Mouse (Mus musculus): ENCODE measurements around the gene Plet1. TPM values are rescaled to one million over a fixed set of nuclear protein-coding genes. Genes with fewer than 3 reads are reported as not detected.

Plet1 gene
- polyA plus RNA-seq, 1 experiment from 2014 or later, result 0.16 TPM

- no peak overlapping the region for H3K4me2 ChIP-seq
- no peaks in the 10 kb centered on the region for H3K9me3 ChIP-seq
- WGBS, result 90% methylated on average over 7 of the region's 7 CpGs
- no peak overlapping the region for H3K27ac ChIP-seq
- ATAC-seq (ENCODE audit: insufficient number of reproducible peaks, insufficient read depth, low FRiP score, low TSS enrichment, low read depth), result no peak
- H3K36me3 ChIP-seq, result no peaks in the 10 kb centered on the region
- H3K4me1 ChIP-seq (replicated peaks), result no peaks in the 10 kb centered on the region
- no peak overlapping the region for H3K4me3 ChIP-seq (replicated peaks)
- no peaks in the 10 kb centered on the region for H3K27me3 ChIP-seq
- no peak overlapping the region for H3K9ac ChIP-seq (replicated peaks)
Measured at GRCm38 (mm10) chr9:50507570-50507969, 13.2 kb downstream of the Plet1 start.

GRCm38 (mm10) chr9:50515462-50515861 is 21.1 kb downstream of the Plet1 start:
- 89% methylated on average over 5 of the region's 5 CpGs for whole genome bisulfite sequencing
- H3K27me3 ChIP-seq, result no peaks in the 10 kb centered on the region

GRCm38 (mm10) chr9:50518781-50519180 is 24.5 kb downstream of the Plet1 start:
- H3K9me3 ChIP-seq, result no peaks in the 10 kb centered on the region
- no peak for ATAC-seq (ENCODE audit: insufficient number of reproducible peaks, insufficient read depth, low FRiP score, low TSS enrichment, low read depth)
- WGBS, result 11% methylated on average over 2 of the region's 2 CpGs
- no peaks in the 10 kb centered on the region for H3K27me3 ChIP-seq
- no peak overlapping the region for H3K4me2 ChIP-seq
- no peak overlapping the region for H3K9ac ChIP-seq (replicated peaks)
- no peaks in the 10 kb centered on the region for H3K4me1 ChIP-seq (replicated peaks)
- H3K4me3 ChIP-seq (replicated peaks), result no peak overlapping the region
- H3K27ac ChIP-seq, result no peak overlapping the region
- H3K36me3 ChIP-seq, result peaks cover 13% of the 10 kb centered on the region; the same call in 1 of the 2 replicates

More at GRCm38 (mm10) chr9:50515462-50515861, 21.1 kb downstream of the Plet1 start:
- Histone ChIP-seq H3K27ac (no peak overlapping the region), H3K4me2 (no peak overlapping the region), H3K9ac (replicated peaks) (no peak overlapping the region), H3K4me1 (replicated peaks) (no peaks in the 10 kb centered on the region), H3K4me3 (replicated peaks) (no peak overlapping the region), H3K9me3 (no peaks in the 10 kb centered on the region), H3K36me3 (0 out of 2 replicates have a peak, but pooled peaks cover 1% of the 10 kb centered on the region)
- ATAC-seq (ENCODE audit: insufficient number of reproducible peaks, insufficient read depth, low FRiP score, low TSS enrichment, low read depth), result no peak

- no peak for ATAC-seq (ENCODE audit: insufficient number of reproducible peaks, insufficient read depth, low FRiP score, low TSS enrichment, low read depth)
- Histone ChIP-seq H3K4me2 (no peak overlapping the region), H3K9me3 (no peaks in the 10 kb centered on the region), H3K27me3 (no peaks in the 10 kb centered on the region), H3K36me3 (peaks cover 13% of the 10 kb centered on the region; the same call in 1 of the 2 replicates), H3K4me1 (replicated peaks) (no peaks in the 10 kb centered on the region), H3K4me3 (replicated peaks) (no peak overlapping the region), H3K27ac (no peak overlapping the region), H3K9ac (replicated peaks) (no peak overlapping the region)
- 87% methylated on average over 6 of the region's 6 CpGs for WGBS
Measured at GRCm38 (mm10) chr9:50520748-50521147, 26.4 kb downstream of the Plet1 start.

- Histone ChIP-seq H3K4me2 (no peak overlapping the region), H3K27ac (no peak overlapping the region), H3K36me3 (peaks cover 13% of the 10 kb centered on the region; the same call in 1 of the 2 replicates), H3K27me3 (no peaks in the 10 kb centered on the region), H3K4me3 (replicated peaks) (no peak overlapping the region), H3K9me3 (no peaks in the 10 kb centered on the region), H3K4me1 (replicated peaks) (no peaks in the 10 kb centered on the region), H3K9ac (replicated peaks) (no peak overlapping the region)
- no peak for ATAC-seq (ENCODE audit: insufficient number of reproducible peaks, insufficient read depth, low FRiP score, low TSS enrichment, low read depth)
- WGBS, result 60% methylated on average over 2 of the region's 2 CpGs
Measured at GRCm38 (mm10) chr9:50521562-50521961, 27.2 kb downstream of the Plet1 start.

GRCm38 (mm10) chr9:50522574-50522973 is 28.2 kb downstream of the Plet1 start:
- no peaks in the 10 kb centered on the region for H3K9me3 ChIP-seq
- no peak overlapping the region for H3K9ac ChIP-seq (replicated peaks)
- peaks cover 2% of the 10 kb centered on the region; the same call in 1 of the 2 replicates for H3K4me1 ChIP-seq (replicated peaks)
- peaks cover 13% of the 10 kb centered on the region; the same call in 1 of the 2 replicates for H3K36me3 ChIP-seq
- H3K4me3 ChIP-seq (replicated peaks), result no peak overlapping the region
- no peak overlapping the region for H3K27ac ChIP-seq
- no peaks in the 10 kb centered on the region for H3K27me3 ChIP-seq
- no peak overlapping the region for H3K4me2 ChIP-seq
- 79% methylated on average over 5 of the region's 5 CpGs for WGBS
- no peak for ATAC-seq (ENCODE audit: insufficient number of reproducible peaks, insufficient read depth, low FRiP score, low TSS enrichment, low read depth)

- no peaks in the 10 kb centered on the region for H3K27me3 ChIP-seq
- H3K4me3 ChIP-seq (replicated peaks), result no peak overlapping the region
- peaks cover 7% of the 10 kb centered on the region for H3K4me1 ChIP-seq (replicated peaks)
- no peak overlapping the region for H3K4me2 ChIP-seq
- peaks cover 13% of the 10 kb centered on the region; the same call in 1 of the 2 replicates for H3K36me3 ChIP-seq
- H3K9me3 ChIP-seq, result no peaks in the 10 kb centered on the region
- no peak for ATAC-seq (ENCODE audit: insufficient number of reproducible peaks, insufficient read depth, low FRiP score, low TSS enrichment, low read depth)
- WGBS, result 87% methylated on average over 5 of the region's 5 CpGs
- H3K9ac ChIP-seq (replicated peaks), result no peak overlapping the region; the same call in 1 of the 2 replicates
- H3K27ac ChIP-seq, result no peak overlapping the region
Measured at GRCm38 (mm10) chr9:50524936-50525335, 30.6 kb downstream of the Plet1 start.

GRCm38 (mm10) chr9:50525585-50525984 is 31.3 kb downstream of the Plet1 start:
- no peaks in the 10 kb centered on the region for H3K27me3 ChIP-seq
- no peak overlapping the region for H3K9ac ChIP-seq (replicated peaks)
- no peak overlapping the region for H3K4me2 ChIP-seq
- peaks cover 7% of the 10 kb centered on the region for H3K4me1 ChIP-seq (replicated peaks)
- H3K9me3 ChIP-seq, result no peaks in the 10 kb centered on the region
- WGBS, result 68% methylated on average over 5 of the region's 5 CpGs
- H3K4me3 ChIP-seq (replicated peaks), result no peak overlapping the region
- no peak overlapping the region for H3K27ac ChIP-seq
- ATAC-seq (ENCODE audit: insufficient number of reproducible peaks, insufficient read depth, low FRiP score, low TSS enrichment, low read depth), result no peak
- peaks cover 11% of the 10 kb centered on the region; the same call in 1 of the 2 replicates for H3K36me3 ChIP-seq

GRCm38 (mm10) chr9:50527860-50528259 is 33.5 kb downstream of the Plet1 start:
- WGBS, result 47% methylated on average over 7 of the region's 7 CpGs

GRCm38 (mm10) chr9:50528293-50528892 is 34.1 kb downstream of the Plet1 start, which contains the start of gene Pts:
Gene Pts, minus strand, starts transcription at chr9:50528724.
- under 1% methylated on average over 54 of the region's 54 CpGs for WGBS
- peak within 1 kb of the TSS; percentile 66; the same call in 1 of the 2 replicates for H3K27ac ChIP-seq

More at GRCm38 (mm10) chr9:50527860-50528259, 33.5 kb downstream of the Plet1 start:
- Histone ChIP-seq H3K4me3 (replicated peaks) (peak overlapping the region; percentile 71), H3K27me3 (no peaks in the 10 kb centered on the region), H3K36me3 (no peaks in the 10 kb centered on the region), H3K4me1 (replicated peaks) (peaks cover 7% of the 10 kb centered on the region), H3K9ac (replicated peaks) (peak overlapping the region; percentile 42; the same call in 1 of the 2 replicates), H3K27ac (no peak overlapping the region), H3K4me2 (peak overlapping the region; percentile 62), H3K9me3 (no peaks in the 10 kb centered on the region)
- no peak for ATAC-seq (ENCODE audit: insufficient number of reproducible peaks, insufficient read depth, low FRiP score, low TSS enrichment, low read depth)

GRCm38 (mm10) chr9:50530890-50531289 is 36.6 kb downstream of the Plet1 start:
- peaks cover 7% of the 10 kb centered on the region for H3K4me1 ChIP-seq (replicated peaks)
- WGBS, result 33% methylated on average over 2 of the region's 2 CpGs
- no peak overlapping the region for H3K4me2 ChIP-seq
- H3K27me3 ChIP-seq, result no peaks in the 10 kb centered on the region
- H3K9me3 ChIP-seq, result no peaks in the 10 kb centered on the region
- no peak overlapping the region for H3K27ac ChIP-seq
- no peaks in the 10 kb centered on the region for H3K36me3 ChIP-seq
- no peak overlapping the region for H3K4me3 ChIP-seq (replicated peaks)
- ATAC-seq (ENCODE audit: insufficient number of reproducible peaks, insufficient read depth, low FRiP score, low TSS enrichment, low read depth), result no peak
- H3K9ac ChIP-seq (replicated peaks), result no peak overlapping the region

More at GRCm38 (mm10) chr9:50528293-50528892, 34.1 kb downstream of the Plet1 start, which contains the start of gene Pts:
- peak; percentile 92 for ATAC-seq (ENCODE audit: insufficient number of reproducible peaks, insufficient read depth, low FRiP score, low TSS enrichment, low read depth)
- Histone ChIP-seq H3K4me3 (replicated peaks) (peak within 1 kb of the TSS; percentile 71), H3K4me1 (replicated peaks) (peaks cover 7% of the 10 kb centered on the region), H3K36me3 (no peaks in the 10 kb centered on the region), H3K9ac (replicated peaks) (peak within 1 kb of the TSS; percentile 60), H3K27me3 (no peaks in the 10 kb centered on the region), H3K9me3 (no peaks in the 10 kb centered on the region), H3K4me2 (peak within 1 kb of the TSS; percentile 62)
